Mouse (Mus musculus): ENCODE measurements around the gene Sec1. TPM values are rescaled to one million over a fixed set of nuclear protein-coding genes. Genes with fewer than 3 reads are reported as not detected.

Gene Sec1
- 0.21 TPM in 1 of 2 replicates, not detected in the other for polyA plus RNA-seq (2011; ENCODE audit: insufficient read length, low read depth, missing spikeins)

DNA sequence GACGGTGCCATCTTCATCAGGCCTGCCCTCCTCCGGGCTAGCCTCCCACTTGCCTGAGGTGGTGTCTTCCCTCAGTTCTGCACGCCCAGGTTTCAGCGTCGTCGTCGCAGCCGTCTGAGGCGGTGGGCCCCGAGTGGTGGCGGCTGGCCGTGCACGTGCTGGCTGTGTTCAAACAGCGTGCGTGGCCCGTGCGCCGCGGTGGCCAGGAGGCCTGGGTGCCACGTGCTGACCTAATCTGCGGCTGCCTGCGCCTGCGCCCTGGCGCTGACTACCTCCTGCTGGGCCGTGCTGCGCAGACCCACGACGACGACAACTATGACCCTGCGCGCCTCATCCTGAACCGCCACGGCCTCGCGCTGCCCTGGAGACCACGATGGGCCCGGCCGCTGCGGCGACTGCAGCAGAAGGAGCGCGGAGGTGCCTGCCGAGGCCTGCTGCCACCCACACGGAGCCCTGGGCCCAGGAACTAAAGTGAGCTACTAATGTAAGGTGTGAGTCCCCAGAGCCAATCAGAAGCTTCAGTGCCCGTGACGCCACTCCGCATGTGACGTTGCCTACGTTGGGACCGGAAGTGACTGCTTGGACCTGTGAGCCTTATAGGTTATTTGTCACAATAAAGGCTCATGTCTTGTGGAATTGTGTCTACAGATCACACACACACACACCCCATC lies at the start of gene Sec1:
Gene Sec1, minus strand, starts transcription at position 482 of the 671 bp plus-strand sequence.
- TF ChIP-seq POLR2A (IDR thresholded peaks at IDR 0.05; ENCODE audit: low read depth, low read length) (no peak), CTCF (IDR thresholded peaks at IDR 0.05; ENCODE audit: borderline replicate concordance, insufficient read depth, low read length) (no peak)
- no peak within 1 kb of the TSS for H3K4me3 ChIP-seq (ENCODE audit: insufficient read depth, low read length)
- H3K27ac ChIP-seq (ENCODE audit: insufficient read depth, low read length): no peak within 1 kb of the TSS
- H3K4me1 ChIP-seq (ENCODE audit: control insufficient read depth, insufficient read depth, low read length): no peaks in the 10 kb centered on the region

DNA sequence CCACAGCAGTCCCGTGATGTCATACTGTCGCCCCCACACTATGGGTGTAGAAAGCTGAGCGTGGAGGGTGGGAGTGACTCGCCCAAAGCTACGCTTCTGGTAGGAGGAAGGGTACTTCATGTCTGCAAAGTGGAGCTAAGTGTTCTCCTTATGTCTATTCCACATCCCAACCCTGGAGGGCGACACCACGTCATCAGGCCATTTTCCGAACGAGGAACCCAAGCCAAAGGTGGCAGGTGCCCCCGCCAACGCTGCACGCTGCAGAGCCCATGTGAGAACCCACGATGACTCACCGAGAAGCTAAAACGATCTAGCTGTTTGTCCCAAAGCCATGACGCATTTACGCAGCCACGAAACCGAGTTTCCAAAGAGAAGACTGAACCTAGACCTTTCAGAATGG lies 48.1 kb upstream of the Sec1 start:
- Histone ChIP-seq H3K27ac (ENCODE audit: insufficient read depth, low read length) (no peak overlapping the region), H3K4me1 (ENCODE audit: control insufficient read depth, insufficient read depth, low read length) (no peaks in the 10 kb centered on the region), H3K4me3 (ENCODE audit: insufficient read depth, low read length) (no peak overlapping the region)
- TF ChIP-seq CTCF (IDR thresholded peaks at IDR 0.05; ENCODE audit: borderline replicate concordance, insufficient read depth, low read length) (peak; percentile 49; the same call in 1 of the 2 replicates), POLR2A (IDR thresholded peaks at IDR 0.05; ENCODE audit: low read depth, low read length) (no peak)

DNA sequence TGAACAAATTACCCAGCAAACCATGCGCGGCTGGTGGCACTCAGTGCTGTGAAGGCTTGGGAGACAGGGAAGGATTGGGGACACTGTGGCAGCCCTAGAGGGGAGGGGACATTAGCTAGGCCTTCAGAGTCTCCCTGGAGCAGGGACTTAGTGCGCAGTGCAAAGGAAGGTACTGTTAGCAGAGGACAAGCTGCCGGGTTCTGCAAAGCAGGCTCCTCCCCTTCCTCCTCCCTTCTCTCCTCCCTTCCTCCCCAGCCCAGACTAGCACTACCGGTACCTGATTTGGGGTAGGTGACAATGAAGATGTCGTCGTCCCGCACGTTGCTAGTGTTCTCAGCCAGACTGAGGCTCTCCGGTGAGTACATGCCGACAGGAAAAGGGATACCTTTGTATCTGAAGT lies 47.6 kb upstream of the Sec1 start:
- Histone ChIP-seq H3K27ac (ENCODE audit: insufficient read depth, low read length) (no peak overlapping the region), H3K4me1 (ENCODE audit: control insufficient read depth, insufficient read depth, low read length) (no peaks in the 10 kb centered on the region), H3K4me3 (ENCODE audit: insufficient read depth, low read length) (no peak overlapping the region)

DNA sequence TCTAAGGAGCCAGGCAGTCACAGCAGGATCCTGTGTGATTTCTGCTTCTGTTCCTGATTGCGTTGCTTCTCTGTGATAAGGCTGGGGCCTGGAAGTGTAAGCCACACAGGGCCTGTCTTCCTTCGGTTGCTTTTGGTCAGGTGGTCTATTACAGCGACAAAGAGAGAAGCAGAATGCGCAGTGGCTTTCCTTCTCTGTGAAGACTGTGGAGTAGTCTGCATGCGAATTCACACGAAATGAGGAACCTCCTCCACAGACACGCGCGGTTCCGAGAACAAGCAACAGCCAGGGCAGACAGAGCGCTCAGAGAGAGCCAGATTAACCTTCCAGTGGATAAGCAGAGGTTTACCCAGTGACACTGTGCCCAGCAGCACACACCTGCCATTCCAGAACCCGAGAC lies 47.1 kb upstream of the Sec1 start:
- no peak overlapping the region for H3K27ac ChIP-seq (ENCODE audit: insufficient read depth, low read length)
- TF ChIP-seq POLR2A (IDR thresholded peaks at IDR 0.05; ENCODE audit: low read depth, low read length): no peak
- no peak for TF ChIP-seq CTCF (IDR thresholded peaks at IDR 0.05; ENCODE audit: borderline replicate concordance, insufficient read depth, low read length)
- no peak overlapping the region for H3K4me3 ChIP-seq (ENCODE audit: insufficient read depth, low read length)
- H3K4me1 ChIP-seq (ENCODE audit: control insufficient read depth, insufficient read depth, low read length): no peaks in the 10 kb centered on the region

More for the DNA sequence above, 47.6 kb upstream of the Sec1 start:
- TF ChIP-seq POLR2A (IDR thresholded peaks at IDR 0.05; ENCODE audit: low read depth, low read length) (0 out of 2 replicates have a peak, but pooled peaks have one; percentile 25), CTCF (IDR thresholded peaks at IDR 0.05; ENCODE audit: borderline replicate concordance, insufficient read depth, low read length) (no peak)

DNA sequence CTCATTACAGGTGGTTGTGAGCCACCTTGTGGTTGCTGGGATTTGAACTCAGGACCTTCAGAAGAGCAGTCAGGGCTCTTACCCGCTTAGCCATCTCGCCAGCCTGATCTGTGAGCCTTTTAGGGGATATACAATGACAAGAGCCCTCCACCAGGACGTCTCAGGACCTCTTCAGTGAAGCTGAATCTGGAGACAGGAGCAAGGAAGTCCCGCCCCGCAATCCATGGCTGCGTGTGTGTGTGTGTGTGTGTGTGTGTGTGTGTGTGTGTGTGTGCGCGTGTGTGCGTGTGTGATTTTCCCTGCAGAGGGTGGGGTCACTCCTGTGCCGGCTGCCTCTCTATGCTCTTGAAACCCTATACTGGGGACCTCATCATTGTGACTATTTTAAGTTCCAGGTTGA lies 45.6 kb upstream of the Sec1 start:
- TF ChIP-seq CTCF (IDR thresholded peaks at IDR 0.05; ENCODE audit: borderline replicate concordance, insufficient read depth, low read length) (no peak), POLR2A (IDR thresholded peaks at IDR 0.05; ENCODE audit: low read depth, low read length) (no peak)
- Histone ChIP-seq H3K4me1 (ENCODE audit: control insufficient read depth, insufficient read depth, low read length) (no peaks in the 10 kb centered on the region), H3K27ac (ENCODE audit: insufficient read depth, low read length) (no peak overlapping the region), H3K4me3 (ENCODE audit: insufficient read depth, low read length) (no peak overlapping the region)

DNA sequence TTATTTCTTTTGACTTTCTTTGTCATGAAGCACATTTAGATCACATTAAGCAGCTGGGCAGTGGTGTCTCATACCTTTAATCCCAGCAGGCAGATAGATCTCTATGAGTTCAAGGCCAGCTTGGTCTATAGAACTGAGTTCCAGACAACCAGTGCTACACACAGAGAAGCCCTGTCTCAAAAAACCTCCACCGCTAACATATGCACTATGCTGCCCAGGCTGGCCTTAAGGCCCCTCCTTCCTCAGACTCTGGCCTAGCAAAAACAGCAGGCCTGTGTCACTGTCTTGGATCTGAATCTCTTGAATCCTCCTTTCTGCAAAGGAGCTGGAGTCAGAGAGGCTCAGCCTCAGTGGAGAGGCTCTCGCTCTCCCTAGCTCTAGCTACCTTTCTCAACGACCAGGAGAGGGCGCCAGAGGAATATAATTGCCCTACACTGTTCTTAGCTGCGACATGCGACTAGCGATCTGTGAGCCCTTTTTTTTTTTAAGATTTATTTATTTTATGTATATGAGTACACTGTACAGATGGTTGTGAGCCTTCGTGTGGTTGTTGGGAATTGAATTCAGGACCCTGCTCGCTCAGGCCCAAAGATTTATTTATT lies 45.1 kb upstream of the Sec1 start:
- Histone ChIP-seq H3K4me3 (ENCODE audit: insufficient read depth, low read length) (no peak overlapping the region), H3K4me1 (ENCODE audit: control insufficient read depth, insufficient read depth, low read length) (no peaks in the 10 kb centered on the region), H3K27ac (ENCODE audit: insufficient read depth, low read length) (no peak overlapping the region)
- TF ChIP-seq CTCF (IDR thresholded peaks at IDR 0.05; ENCODE audit: borderline replicate concordance, insufficient read depth, low read length) (peak; percentile 30; the same call in 1 of the 2 replicates), POLR2A (IDR thresholded peaks at IDR 0.05; ENCODE audit: low read depth, low read length) (no peak)

DNA sequence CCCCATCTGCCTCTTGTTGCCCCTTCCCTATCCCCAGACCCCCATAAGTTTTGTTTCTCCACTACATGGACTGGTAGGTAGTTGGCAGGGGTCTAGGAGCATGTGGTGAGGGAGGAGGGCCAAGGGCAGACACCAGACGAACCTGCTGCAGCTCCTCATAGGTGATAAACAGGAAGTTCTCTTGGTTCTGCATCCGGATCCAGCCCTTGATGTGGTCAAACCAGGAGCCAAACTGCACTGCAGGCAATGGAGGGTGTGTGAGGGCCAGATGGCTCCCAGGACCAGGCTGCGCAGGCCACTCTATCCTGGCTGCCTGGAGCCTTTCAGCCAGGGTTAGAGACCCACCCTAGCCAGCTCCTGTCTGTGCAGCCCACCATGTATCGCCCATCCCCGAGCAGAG lies 39.3 kb upstream of the Sec1 start:
- Histone ChIP-seq H3K27ac (ENCODE audit: insufficient read depth, low read length) (no peak overlapping the region), H3K4me1 (ENCODE audit: control insufficient read depth, insufficient read depth, low read length) (peaks cover 5% of the 10 kb centered on the region), H3K4me3 (ENCODE audit: insufficient read depth, low read length) (no peak overlapping the region)
- TF ChIP-seq POLR2A (IDR thresholded peaks at IDR 0.05; ENCODE audit: low read depth, low read length): no peak
- TF ChIP-seq CTCF (IDR thresholded peaks at IDR 0.05; ENCODE audit: borderline replicate concordance, insufficient read depth, low read length): no peak

DNA sequence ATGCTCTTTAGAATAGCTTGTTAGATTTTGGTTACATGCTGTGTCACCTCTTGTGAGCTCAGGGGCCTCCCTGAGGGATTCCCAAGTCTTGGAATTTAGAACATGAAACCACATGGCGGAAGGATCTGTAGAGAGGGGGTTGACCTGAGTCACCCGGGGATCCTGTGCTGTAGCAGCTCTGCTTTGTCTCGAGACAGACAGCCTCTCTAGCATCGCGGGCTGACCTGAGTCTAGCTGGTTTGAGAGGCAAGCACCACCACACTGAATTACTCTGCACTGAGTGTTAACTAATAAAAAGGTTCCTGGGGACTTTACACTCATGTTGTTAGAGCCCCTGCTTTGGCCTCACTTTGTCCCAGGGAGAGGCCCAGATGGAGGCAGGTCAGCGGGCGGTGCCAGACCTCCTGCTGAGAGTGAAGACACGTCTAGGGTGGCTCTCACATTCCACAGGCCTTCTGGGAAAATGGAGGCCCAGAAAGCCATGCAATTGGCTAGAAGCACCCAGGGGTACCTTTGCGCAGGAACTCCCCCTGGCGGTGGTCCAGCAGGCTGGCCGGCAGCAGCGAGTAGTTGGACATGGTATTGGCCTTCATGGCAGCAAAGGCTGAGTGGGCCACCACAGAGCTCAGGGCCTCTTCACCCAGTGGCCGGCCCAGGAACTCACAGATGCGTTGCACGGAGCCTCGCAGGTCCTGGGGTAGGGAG lies 36.7 kb upstream of the Sec1 start:
- Histone ChIP-seq H3K4me3 (ENCODE audit: insufficient read depth, low read length) (no peak overlapping the region), H3K27ac (ENCODE audit: insufficient read depth, low read length) (peak overlapping the region; percentile 20), H3K4me1 (ENCODE audit: control insufficient read depth, insufficient read depth, low read length) (peaks cover 5% of the 10 kb centered on the region)
- TF ChIP-seq CTCF (IDR thresholded peaks at IDR 0.05; ENCODE audit: borderline replicate concordance, insufficient read depth, low read length) (no peak), POLR2A (IDR thresholded peaks at IDR 0.05; ENCODE audit: low read depth, low read length) (no peak)

DNA sequence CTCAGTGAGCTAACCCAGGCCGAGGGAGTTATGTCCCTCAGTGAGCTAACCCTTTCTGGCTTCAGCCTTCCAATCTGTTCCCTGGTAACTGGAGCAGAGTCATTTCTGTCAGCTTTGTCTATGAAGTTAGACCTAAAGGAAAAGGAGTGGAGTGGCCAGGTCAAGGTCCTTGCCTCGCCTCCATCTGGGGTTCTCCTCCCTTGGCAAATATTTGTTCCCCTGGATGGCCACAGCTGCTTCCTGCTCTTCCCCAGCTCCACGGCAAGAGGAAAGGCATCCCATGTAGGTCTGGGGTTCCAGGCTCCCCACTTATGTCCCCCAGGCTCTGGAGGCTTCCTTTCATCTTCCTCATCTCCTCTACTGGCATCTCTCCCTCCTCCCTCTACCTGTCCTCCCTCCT lies 33.4 kb upstream of the Sec1 start:
- no peak overlapping the region for H3K27ac ChIP-seq (ENCODE audit: insufficient read depth, low read length)
- TF ChIP-seq POLR2A (IDR thresholded peaks at IDR 0.05; ENCODE audit: low read depth, low read length) (no peak), CTCF (IDR thresholded peaks at IDR 0.05; ENCODE audit: borderline replicate concordance, insufficient read depth, low read length) (no peak)
- peaks cover 5% of the 10 kb centered on the region for H3K4me1 ChIP-seq (ENCODE audit: control insufficient read depth, insufficient read depth, low read length)
- no peak overlapping the region for H3K4me3 ChIP-seq (ENCODE audit: insufficient read depth, low read length)

DNA sequence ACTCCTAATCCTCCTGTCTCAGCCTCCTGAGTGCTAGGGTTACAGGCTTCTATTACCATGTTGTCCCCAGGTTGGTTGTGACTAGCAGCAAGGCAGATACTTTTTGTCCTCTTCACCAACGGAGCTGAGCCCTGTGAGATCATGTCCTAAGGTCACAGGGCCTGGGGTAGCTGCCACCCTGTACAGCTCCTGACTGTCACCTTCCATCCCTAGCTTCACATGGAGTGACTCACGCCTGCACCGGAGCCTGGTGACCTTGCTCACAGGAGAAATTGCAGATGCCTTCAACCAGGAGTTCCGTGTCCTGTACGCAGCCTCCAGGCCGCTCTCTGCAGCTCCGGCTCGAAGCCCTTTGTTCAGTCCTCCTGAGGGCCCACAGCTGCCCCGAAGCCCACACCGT lies 32.2 kb upstream of the Sec1 start:
- Histone ChIP-seq H3K4me1 (ENCODE audit: control insufficient read depth, insufficient read depth, low read length) (peaks cover 5% of the 10 kb centered on the region), H3K4me3 (ENCODE audit: insufficient read depth, low read length) (no peak overlapping the region), H3K27ac (ENCODE audit: insufficient read depth, low read length) (no peak overlapping the region)
- no peak for TF ChIP-seq CTCF (IDR thresholded peaks at IDR 0.05; ENCODE audit: borderline replicate concordance, insufficient read depth, low read length)
- TF ChIP-seq POLR2A (IDR thresholded peaks at IDR 0.05; ENCODE audit: low read depth, low read length): no peak

Measured in embryonic fibroblast, embryonic 13.5 days (primary cell).